Mouse (Mus musculus): Measurements from ENCODE around the gene Dicer1. TPM values are rescaled to one million over a fixed set of nuclear protein-coding genes. Genes with fewer than 3 reads are reported as not detected.

Gene Dicer1
- total RNA-seq, 2 experiments from 2014 or later = 38.5 to 41.3 TPM

Other genes starting within 250 kb of the Dicer1 start
- gene Clmn, start 113.1 kb upstream of the Dicer1 start, total RNA-seq (2021) = 10 to 100 TPM; 41.3 to 43.0 TPM